Mouse (Mus musculus): ENCODE data around the gene Tgif2.
A peak's percentile ranks its signal among the peaks of the same experiment; 100 is the strongest.
"Not testable (repeated sequence)": the region's sequence is repeated elsewhere in the genome, so short reads cannot be mapped to it uniquely, and the experiment has no call there.

The Tgif2 gene

DNA sequence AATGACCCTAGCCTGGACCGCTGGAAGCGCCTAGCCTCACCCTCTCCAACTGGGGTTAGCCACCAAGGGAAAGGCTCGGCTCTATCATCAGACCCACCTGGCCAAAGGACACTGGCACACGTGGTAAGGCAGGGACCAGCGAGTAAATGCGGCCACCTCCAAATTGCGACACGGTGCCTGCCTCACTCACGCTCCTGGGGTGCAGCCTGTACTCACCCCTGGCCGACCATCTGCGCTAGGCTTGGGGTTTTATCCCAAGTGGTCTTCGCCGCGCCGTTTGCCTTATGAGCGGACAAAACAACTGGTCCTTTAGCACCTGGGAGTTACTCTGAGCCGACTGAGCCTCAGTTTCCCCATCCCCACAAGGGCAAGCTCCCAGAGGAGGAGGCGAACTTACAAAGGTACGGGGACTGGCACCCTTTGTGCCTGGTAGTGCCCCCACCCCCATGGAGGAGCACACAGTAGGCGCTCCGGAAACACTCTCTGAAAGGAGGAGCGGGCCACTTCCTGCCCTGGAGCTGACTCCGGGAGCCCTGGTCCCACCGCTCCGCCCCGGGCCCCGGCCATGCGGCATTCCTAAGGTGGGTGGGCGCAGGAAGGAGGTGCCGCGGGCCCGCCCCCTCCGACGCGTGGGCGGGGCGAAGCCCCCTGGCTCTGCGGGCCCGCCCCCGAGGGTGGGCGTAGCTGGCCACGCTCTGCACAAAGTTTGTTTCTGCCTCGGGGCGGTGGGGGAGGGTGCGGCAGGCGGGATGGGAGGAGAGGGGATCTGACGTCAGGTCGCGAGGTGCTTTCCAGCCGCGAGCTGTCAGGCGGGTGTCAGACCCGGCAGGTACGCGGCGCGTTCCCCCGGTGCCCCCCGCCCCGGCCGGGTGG lies at the start of gene Tgif2:
Gene Tgif2 (plus strand): TSS at position 689 of the 873 bp plus-strand sequence.
- DNase-seq (ENCODE audit: low spot score), result no peak

DNA sequence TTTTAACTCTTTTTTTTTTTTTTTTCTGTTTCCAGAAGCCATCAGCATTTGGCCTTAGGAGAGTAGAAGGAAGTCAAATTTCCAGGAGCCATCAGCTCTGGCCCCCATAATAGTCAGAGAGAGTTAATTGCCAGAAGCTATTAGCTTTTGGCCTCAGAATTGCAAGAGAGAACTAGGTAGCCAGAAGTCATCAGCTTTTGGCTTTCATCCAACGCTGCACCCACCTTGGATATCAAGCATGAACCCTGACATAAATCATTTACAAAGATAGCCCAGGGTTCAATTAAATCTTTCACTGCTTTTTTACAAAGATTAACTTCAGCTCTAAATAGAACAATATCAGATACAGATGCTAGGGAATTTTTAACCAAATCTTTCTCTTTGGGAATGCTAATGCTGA lies 41.3 kb upstream of the Tgif2 start:
- DNase-seq (ENCODE audit: low spot score), result no peak

DNA sequence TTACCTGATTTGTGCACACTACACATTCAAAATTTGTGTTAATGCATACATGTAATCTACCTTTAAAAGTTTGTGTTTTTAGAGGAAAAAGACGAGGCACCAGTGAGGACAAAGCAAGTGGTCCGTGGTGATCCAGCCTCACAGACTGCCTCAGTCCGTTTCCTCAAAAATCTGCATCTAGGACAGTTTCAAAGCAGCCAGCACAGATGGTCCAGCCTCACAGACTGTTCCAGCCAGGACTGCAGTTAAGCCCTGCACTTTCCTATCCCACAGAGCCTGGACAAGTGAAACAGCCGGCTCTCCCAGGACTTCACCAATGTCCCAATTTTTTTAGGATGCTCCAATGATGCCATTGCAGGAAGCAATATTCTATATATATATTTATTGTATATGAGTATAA lies 38.8 kb upstream of the Tgif2 start:
- DNase-seq (ENCODE audit: low spot score), result no peak

DNA sequence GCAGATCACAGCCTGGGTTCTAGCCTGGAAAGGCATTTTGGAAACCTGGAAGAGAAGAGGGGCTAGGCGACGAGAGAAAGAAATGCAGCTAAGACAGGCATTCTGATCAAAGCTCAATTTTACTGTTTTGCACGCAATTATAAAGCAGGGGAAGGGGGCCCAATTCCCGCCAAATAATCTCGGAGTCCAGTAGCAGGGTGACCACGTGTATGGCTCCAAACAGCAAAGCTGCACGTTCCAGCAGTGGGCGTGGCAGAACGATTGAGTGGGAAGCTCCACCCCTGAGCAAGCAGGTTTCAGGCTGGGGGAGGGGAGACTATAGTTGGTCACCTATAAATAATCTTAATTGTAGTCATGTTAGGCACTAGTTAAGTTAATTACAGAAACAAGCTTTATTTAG lies 37.7 kb upstream of the Tgif2 start:
- not testable (repeated sequence) for DNase-seq (ENCODE audit: low spot score)

DNA sequence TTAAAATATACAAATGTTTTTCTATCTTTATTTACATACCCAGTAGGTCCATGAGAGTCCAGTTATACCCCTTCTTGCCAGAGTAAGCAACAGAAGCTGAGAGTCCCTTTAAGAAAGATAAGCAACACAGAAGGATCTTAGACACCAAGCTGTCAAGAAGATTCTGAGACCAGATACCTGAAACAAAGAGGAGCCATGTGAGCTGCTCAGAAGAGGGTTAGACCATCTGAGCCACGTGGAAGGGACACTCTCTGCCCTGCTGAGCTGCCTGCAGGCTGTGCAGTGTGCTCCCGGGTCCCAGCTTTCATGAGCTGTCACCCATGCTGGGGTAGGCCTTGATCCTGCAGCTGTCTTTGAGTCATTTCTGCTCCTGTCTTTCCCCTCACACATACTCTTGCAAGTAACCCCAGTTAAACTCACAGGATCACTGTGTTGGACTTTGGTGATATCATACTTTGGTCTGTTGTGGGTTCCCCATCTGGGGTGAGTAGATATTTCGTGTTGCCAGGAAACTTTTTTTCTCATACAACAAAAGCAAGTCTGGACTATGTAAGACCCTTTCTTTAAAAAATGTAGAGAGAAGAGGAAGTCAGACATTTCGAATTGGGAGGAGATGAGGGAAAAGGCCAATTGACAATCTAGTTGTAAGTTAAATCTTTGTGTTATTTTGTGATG lies 36.0 kb upstream of the Tgif2 start:
- DNase-seq (ENCODE audit: low spot score), result no peak

DNA sequence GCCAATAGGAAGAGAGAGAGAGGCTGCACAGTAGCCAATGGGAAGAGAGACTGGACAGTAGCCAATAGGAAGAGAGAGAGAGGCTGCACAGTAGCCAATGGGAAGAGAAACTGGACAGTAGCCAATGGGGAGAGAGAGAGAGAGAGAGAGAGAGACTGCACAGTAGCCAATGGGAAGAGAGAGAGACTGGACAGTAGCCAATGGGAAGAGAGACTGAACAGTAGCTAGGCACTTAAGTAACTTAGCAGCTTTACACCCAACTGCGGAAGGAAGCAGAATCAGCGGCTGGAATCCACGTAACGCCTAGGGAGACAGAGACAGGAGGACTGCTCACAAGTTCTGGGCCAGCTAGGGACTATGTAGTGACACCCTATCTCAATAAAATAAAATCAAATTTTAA lies 35.2 kb upstream of the Tgif2 start:
- DNase-seq (ENCODE audit: low spot score), result no peak

DNA sequence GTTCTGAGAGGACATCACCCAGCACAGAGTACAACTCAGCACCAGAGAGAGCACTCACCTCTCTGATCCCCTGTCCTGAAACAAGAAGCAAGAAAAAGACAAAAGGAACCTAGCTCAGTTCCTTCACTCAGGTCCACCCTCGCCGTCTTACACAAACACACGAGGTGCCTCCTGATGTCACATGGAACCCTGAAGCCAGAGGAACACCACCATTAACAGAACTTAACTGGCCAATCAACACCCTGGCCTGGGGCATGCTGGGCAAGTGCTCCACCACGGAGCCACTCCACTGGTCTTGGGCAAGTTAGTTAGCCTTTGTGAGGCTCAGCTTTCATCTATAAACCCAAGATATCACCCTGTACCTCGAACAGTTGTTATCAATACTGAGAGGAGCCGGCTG lies 32.9 kb upstream of the Tgif2 start:
- no peak for DNase-seq (ENCODE audit: low spot score)

DNA sequence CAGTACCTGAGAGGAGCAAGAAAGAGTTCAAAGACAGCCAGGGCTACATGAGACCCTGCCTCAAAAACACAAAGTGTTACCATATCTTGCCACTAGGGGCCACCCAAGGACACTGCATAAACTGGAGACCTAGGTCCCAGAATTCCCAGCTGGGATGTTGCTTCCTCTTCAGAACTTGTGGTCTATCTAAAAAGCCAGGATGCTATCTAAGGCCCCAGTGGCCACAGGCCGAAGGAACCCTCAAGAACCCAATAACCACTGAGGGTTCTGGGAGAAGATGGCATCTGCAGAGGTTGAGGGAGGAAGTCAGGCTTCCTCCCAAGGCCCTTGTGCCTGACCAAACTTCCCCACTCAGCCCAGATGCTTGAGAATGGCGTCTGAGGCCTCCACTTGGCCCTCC lies 30.2 kb upstream of the Tgif2 start:
- DNase-seq (ENCODE audit: low spot score), result peak; percentile 55

DNA sequence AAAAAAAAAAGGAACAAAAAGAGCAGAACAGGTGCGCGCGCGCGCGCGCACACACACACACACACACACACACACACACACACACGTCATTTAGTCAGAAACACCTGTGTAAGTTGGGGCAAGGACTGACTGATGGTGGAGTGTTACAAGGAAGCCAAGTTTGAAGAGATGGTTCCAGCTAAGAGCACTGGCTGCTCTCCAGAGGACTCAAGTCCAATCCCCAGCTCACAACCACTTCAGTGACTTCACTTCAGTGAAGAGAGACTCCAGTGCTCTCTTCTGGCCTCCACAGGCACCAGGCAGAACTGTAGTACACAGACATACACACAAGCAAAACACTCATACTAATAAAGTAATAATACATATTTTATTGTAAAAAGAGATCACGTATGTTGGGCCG lies 29.1 kb upstream of the Tgif2 start:
- DNase-seq (ENCODE audit: low spot score), result no peak

DNA sequence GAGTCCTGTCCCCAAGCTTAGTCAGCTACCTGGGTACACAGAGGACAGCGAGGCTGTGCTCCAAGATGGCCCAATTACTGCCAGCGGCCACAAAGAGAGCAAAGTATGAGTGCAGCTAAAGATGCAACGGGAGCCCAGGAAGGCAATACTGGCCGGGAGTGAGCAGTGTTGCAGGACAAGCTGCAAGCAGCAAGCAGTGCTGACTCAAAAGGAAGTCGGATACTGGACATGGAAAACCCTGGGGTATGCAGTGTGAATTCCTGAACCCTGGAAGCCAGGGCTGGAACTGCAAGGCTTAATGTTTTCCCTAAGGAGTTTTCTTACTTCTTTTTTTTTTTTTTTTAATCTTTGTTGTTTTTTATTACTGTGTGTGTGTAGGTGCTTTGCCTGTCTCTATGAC lies 28.3 kb upstream of the Tgif2 start:
- DNase-seq (ENCODE audit: low spot score), result no peak

DNA sequence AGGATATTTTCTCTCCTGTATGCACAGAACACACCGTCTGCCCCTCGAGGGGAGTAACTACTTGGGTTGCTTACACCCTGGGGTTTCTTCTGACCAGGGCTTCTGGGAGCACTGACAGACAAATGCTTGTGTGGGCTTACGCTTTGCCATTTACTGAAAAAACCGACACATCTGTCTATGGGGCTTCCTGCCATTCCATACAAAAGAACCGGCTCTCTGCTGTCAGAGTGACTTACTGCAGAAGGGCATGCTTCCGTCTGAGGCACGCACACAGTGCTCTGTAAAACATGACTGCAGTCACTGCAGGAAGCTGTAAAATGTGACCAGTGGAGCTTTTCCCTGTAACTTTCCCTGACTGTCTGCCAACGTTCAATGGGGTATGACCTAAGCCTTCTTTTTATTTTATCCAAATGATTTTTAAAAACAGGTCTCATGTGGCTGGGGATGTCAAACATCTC lies 25.4 kb upstream of the Tgif2 start:
- no peak for DNase-seq (ENCODE audit: low spot score)

DNA sequence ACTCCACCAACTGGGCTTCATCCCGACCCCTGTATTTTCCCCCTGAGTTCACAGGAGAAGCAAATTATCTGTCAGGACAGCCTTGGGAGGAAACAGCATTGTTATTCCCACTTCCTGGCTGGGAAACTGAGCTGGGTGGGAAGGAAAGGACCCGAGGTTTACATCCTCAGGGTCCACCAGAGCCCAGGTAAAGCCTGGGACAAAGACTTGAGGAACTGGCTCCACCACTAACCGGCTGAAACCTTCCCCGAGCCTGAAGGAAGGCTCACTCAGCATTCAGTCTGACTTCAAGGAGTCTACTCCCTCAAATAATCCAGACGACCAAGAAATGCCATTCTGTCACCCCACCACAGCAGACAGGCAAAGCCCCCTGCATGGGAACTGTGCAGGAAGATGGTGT lies 24.9 kb upstream of the Tgif2 start:
- no peak for DNase-seq (ENCODE audit: low spot score)

DNA sequence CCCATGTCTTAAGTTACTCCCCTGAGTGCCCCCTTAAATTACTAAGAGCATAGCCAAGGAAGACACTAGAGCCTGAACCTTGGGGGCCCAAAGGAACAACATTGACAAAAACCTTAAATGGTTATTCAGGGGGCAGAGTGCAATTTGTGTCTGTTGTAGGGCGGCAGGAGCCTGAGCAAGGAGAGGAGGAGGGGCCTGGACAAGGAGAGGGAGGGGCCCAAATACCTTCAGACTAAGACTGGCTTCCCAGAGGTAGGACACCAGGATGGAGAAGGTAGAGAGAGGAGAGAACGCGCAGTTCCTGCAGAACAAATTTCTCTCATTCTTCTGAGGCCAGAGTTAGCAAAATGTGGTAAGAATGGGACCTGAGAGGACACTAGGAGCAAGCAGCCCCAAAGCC lies 24.4 kb upstream of the Tgif2 start:
- no peak for DNase-seq (ENCODE audit: low spot score)

DNA sequence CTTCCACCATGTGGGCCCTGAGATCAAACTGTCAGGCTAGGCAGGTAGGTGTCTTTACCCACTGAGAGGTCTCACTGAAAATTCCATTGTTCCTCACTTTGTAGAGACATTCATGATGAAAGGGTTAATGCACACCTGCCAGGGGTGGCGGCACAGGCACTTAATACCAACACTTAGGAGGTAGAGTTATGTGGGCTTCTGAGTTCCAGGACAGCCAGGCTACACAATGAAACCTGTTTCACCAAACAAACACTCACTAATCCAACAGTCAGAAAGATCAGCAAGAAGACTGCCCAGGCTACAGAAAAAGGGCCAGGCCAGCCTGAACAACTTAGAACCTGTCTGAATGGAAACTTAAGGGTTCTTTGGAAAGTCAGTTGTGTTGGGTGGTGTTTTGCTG lies 23.7 kb upstream of the Tgif2 start:
- DNase-seq (ENCODE audit: low spot score), result no peak

DNA sequence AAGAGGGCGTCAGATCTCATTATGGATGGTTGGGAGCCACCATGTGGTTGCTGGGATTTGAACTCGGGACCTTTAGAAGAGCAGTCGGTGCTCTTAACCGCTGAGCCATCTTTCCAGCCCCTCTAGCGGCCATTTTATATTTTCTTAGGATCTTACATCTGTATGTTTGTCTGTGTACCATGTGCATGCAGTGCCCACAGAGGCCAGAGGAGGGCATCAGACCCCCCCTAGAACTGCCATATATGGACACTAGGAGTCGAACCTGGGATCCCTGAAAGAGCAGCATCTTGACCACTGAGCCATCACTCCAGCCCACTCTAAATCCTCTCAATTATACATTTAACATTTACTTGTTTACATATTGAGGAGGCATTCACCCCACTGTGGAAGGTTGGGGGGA lies 14.7 kb upstream of the Tgif2 start:
- DNase-seq (ENCODE audit: low spot score), result not testable (repeated sequence)

DNA sequence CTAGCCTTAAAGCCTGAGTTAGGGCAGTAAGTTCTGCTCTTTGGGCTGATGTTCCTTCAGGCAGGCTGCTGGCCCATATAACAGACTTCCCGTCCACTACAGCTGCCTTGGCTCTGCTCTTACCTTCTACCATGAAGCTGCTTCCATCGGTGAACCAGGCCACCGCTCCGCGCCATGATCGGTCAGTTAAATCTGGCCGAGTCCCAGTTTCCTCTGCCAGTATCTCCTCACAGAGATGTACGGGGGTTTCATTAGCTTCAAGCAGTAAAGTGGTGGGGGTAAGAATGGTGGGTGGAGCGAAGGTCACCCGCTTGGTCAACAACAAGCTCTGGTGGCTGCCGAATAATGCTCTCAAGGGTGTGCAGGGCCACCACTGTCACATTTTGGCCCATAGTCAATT lies 5.5 kb upstream of the Tgif2 start:
- no peak for DNase-seq (ENCODE audit: low spot score)

DNA sequence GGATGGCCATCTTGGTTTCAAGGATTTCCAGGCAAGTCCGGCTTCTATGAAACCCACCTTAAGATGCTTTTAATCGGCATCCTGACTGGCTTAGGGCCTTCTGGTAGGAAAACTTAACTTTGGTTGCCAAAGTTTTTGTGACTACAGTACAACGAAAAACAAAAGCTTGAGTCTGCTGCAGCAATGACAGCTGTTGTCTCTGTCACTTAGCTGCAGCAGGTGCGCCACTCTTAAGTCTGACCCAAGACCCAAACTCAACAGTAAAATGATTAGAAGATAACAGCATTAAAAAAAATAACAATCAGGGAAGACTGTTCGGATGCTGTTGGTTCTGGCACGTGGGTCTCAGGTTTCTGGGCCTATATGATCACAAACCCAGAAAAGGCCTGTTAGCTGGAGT lies 968 bp upstream of the Tgif2 start:
- DNase-seq (ENCODE audit: low spot score), result no peak

DNA sequence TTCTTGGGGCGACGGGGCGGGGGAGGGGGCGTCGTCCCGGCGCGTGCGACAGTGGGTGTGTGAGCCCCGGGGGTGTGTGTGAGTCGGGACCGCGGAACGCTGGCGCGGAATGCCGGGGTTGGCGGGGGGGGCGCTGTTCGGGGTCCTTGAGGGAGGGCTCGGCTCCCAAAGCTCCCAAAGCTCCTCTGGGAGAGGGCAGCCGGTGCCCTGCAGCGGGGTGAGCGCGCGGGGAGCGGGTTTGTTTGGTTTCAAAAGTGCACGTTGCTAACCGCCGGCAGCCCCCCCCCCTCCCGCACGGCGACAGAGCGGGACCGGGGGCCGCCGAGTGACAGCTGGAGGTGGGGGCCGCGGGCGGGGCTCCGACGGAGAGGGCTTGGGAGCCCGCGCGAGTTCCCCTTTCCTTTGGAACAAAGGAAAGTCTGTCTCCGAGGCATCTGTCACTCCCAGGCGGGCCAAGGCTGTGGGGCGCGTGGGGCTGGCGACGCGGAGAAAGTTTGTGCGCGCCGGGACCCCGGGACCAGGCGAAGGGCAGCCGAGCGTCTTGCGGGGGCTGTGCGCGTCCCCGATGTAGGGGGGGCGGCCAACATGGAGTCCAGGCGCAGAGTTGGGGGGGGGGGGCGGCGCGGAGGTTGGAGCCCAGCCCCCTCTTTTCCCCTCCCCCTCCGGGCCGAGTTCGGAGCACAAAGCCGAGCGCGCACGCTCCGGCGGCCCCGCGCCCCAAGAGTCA lies 657 bp downstream of the Tgif2 start:
- no peak for DNase-seq (ENCODE audit: low spot score)

DNA sequence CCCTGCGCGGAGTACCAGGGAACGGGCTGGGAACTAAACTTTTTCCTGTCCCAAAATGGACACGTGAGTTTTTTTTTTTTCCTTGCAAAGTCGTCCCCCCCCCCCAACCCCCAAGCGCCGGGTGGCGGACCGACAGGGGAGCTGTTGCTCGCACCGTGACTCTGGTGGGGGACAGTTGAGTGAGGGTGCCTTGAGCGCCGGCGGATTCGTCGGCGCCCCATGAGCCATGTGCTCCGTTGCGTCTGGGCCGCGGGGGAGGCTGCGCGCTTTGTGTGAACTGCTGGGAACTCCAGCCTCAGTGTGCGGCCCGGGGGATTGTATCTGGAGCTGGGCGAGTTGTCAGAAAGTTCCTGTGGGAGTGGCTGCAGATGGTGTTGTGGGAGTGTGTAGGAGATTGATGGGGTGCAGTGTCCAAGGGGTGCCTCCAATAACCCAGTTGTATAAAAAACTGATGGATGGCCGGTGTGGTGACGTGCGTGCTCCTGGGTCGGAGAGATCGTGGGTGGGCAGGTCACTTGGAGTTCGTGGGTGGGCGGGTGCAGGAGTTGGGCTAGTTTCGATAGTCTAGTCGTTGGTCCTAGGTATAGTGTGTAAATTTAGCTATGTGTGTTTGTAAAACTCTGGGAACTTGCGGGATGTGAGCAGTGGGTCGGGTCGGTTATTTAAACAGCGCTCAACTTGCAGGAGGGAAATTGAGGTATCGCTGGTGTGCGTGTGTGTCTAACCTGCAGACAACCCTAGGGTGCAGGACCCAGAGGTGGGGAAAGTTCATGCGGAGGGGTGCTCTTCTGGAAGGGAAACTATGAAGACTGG lies 1.4 kb downstream of the Tgif2 start:
- DNase-seq (ENCODE audit: low spot score), result no peak

DNA sequence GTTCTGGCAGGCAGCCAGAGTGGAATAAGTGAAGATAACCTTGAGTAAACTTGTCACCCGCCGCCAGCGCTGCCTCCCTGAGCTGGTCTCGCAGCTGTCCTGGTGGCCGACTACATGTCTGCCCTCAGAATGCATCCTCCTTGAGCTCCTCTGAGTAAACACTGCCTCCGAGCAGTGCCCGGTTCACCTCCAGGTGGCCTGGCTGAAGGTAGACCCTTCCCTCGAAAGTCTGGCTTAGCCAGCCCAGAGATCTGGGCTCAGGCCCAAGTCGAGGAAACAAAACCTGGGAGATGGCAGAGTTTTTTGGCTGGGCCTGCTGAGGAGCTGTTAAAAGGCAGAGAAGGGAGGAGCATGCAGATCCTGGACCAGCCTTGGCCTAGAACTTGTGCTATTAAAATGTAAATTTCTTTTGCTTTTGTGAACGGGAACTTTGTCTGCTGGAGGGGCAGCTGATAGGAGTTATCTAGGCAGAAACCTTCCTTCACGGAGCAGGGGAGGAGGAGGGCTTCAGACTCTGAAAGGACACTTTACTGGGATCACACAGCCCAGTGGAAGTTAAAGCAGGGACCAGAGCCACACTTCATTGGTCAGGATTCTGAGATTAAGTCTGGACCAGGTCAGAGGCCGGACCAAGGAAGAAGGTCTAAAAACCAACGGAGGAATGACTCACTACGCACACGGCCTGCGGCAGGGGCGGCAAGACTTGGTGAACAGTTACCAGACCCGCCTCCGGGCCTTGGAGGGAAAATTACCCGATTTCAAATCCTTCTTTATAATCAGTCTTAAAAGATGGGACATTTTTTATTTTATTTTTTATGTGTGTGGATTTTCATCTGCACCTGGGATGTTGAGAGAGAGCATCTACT lies 2.3 kb downstream of the Tgif2 start:
- DNase-seq (ENCODE audit: low spot score), result no peak

DNA sequence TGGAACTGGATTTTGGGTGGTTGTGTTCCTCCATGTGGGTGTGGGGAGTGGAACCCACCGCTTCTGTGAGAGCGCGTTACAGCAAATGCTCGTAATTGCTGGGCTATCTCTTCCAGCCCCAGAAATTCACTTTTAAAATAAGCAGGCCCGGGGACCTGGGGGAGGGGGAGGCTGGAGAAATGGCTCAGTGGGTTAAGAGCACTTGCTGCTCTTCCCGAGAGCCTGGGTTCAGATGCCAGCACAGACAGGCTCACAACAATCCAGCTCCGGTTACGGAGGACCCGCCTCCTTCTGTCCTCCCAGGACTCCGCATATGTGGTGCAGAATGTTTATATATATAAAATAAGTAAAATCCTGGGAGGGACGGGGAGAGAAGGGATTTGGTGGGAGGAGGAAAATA lies 2.9 kb downstream of the Tgif2 start:
- no peak for DNase-seq (ENCODE audit: low spot score)
